Mouse (Mus musculus) adrenal gland, adult 2 months (tissue): ENCODE data around the gene Tspan4. TPM values are rescaled to one million over a fixed set of nuclear protein-coding genes. Genes with fewer than 3 reads are reported as not detected.

ENCODE experiments used
- DNase-seq: peaks from one replicate; pipeline ENCODE4 v3.0.0; 2021
- long read RNA-seq: library from polyadenylated mRNA; stranded (forward); transcript quantifications from one replicate; pipeline ENCODE4 v2.0.0, GENCODE M21; 2021
- polyA plus RNA-seq: library from polyadenylated mRNA; depleted of rRNA; stranded (reverse); fragments of >200 nt; gene quantifications from 2 replicates; pipeline ENCODE4 v1.2.3, GENCODE M21; 2012; rRNA removed
- total RNA-seq, 2 experiments: library from RNA; stranded (reverse); gene quantifications; 2 replicates each; pipeline ENCODE4 v1.2.3; 2021

Tspan4 gene
- total RNA-seq (100 to 1,000 TPM in 1 of 2 experiments, 10 to 100 TPM in 1; 47.8 to 125 TPM), polyA plus RNA-seq (227 and 256 TPM in 2 replicates)
- long read RNA-seq, transcript Tspan4-202 (8 exons, 1,281 nt), result minor isoform, 34 of 137 reads
- long read RNA-seq, transcript Tspan4-201 (8 exons, 1,466 nt), result major isoform, 84 of 137 reads
- long read RNA-seq, partial matches to known transcripts, result 9 of 137 reads
- long read RNA-seq, other reads (novel, unspliced or antisense), result 10 of 137 reads

GRCm38 (mm10) chr7:141475011-141475804 is at the start of gene Tspan4, which contains the start of gene Polr2l:
Gene Tspan4, plus strand, starts transcription at chr7:141475240.
Gene Polr2l, minus strand, starts transcription at chr7:141475132.
- peak; percentile 92 for DNase-seq

DNA sequence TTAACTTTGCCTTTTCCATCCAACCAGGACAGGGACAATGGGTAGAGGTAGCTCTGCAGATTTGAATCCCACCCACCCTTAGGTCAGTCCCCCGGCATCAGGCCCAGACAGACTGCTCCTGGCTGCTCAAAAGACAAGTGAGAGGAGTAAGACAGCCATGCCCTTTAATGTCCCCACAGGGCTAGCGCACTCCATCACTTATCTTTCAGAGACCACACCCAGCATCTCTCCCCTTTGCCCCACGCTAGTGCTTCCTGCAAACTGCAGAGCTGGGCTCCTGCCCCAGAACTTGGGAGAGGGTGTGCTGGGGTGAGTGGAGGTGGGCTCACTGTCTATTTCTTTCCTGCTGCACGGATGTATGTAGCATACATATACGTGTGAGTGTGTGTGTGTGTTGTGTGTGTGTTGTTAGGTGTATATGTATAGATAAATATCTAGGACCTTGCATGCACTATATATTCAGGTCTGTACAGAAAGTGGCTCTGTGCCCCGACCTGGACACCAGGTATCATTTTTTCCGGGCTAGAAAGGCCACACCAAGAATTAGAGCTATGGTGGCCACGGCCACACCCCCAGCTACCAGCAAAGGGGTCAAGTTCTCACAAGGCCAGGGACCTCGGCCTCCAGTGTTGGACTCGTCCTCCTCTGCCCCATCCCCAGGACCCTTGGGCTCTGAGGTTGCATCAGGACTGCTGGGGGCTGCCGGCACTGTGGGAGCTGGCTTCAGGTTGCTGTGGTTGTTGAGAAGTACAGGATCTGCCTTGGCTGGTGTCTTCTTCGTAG is 47.9 kb upstream of the Tspan4 start:
- no peak for DNase-seq

- DNase-seq, result no peak
Observed at GRCm38 (mm10) chr7:141428701-141429100, 46.3 kb upstream of the Tspan4 start.

DNA sequence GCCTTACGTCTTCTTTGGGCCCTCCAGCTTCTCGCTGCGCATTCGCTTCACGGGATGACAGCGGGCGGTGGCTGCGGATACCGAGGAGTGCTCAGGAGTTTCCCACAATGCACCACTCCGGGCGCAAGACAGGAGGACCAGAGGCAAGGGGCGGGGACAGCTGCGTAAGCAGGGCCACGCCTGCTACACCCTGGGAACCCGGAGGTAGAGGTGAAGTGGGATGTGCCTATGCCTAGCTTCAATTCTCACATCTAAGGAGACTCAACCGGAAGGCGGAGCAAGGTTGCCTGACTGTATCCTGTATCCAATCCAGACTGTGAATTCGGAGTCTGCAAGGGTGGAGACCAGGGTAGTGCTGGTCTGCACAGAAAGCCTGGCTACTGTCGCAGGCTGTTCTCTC is 45.7 kb upstream of the Tspan4 start, which contains the start of gene Cend1:
Cend1 (minus strand) TSS at position 182 of the 400 bp plus-strand sequence.
- DNase-seq, result peak; percentile 69

- peak; percentile 75 for DNase-seq
Observed at GRCm38 (mm10) chr7:141429840-141430584, 45.0 kb upstream of the Tspan4 start.

- DNase-seq, result no peak
Observed at GRCm38 (mm10) chr7:141430585-141431240, 44.3 kb upstream of the Tspan4 start.

DNA sequence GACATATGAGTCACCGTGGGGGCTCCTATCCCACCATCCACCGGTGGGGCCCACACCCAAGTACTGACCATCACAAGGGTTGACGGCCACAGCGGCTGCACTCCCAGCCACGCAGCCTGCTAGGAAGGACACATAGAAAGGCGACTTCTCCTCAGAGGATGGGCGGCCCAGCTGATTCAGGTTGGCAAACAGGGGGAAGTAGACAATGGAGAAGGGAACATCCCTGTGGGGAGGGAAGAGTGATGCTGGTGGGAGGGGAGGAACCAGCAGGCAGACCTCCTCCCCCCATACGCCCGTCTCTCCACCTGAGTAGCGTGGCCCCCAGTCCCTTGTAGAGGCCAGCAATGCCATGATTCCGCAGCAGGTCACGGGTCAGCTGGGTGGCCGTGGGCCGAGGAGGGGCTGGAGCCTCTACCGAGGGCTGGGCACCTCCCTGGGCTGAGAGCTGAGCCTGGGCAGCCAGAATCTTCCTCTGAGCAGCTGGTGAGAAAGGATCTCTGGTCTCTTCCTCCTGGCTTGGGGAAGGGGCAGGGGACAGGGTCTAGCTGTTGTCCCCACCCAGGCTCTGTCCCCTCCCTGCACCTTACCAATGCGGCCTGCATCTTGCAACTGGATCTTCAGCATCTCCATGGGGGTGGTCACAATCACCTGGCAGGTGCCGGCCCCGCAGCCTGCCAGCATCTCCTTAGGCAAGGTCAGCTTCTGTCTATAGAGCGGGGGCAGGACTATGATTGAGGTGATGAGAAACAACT is 43.4 kb upstream of the Tspan4 start:
- no peak for DNase-seq

DNA sequence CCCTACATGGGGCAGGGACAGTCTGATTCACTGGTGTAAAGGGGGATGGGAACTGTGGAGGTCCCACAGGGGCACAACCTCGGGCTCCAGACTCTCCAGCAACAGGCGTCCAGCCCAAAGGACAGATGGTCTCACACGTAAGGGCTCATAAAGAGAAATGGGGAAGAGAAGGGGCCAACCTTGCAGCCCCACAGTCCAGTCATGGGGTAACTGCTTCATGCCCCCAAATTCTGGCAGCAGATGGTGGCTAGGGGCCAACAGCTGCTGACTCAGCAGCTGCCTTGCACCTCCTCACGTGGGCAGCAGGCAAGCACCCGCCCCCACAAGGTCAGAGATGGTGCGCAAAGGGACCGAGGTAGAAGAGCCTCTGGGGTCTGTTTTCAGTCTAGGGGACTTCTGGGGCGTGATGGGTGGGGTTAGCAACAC is 42.8 kb upstream of the Tspan4 start:
- peak; percentile 92 for DNase-seq

DNA sequence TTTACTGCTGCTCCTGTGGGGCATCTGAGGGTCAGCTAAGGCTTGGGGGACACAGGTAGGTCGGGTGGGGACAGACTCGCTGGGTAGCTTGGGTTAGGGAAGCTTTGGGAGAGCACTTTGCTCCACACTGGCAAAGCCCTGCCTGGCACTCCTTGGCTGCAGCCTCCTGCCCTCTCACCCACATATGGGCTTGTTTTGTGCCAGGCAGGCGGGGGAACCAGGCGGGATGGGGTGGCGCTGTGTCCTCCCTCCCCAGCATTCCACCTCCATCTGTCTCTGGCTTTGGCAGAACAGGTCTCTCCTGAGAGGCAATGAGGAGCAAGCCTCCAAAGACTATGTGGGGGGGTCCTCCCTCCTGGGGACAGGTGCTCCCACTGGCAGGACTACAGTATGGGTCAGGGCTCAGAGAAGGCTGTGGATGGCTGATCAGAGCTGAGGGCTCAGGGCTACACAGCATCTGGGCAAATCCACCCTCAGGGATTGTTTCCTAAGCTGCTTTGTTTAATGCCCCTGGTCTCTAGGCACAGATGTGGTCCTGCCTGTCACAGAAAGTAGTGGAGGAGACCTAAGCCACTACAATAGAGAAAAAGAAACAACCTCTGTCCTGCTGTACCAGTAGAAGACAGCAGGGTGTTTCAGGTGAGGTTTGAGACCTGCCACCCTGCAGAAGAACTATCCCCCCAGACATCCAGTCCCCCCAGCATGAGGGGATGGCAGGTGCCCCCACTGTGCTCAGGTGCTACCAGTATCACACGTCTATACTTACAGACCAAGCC is 42.1 kb upstream of the Tspan4 start:
- DNase-seq, result peak; percentile 89

- DNase-seq, result no peak
Observed at GRCm38 (mm10) chr7:141433517-141434400, 41.3 kb upstream of the Tspan4 start.

DNA sequence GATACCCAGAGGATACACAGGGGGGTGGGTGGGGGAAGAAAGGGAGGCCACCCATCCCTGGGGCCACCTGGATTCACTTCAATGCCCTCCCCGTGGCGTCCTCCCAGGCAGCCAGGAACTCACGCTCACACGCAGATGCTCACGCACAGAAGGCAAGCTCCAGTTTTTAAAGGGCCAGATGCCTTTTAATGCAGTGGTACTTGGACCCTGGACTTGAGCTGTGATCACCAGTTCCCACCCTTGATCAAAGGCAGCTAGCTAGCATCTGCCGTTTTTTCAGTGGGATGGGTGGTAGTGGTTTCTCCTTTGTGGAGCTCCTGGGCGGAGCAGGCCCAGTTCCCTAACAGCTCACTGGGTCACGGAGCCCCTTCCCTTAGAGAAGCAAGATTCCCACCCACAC is 40.6 kb upstream of the Tspan4 start:
- peak; percentile 72 for DNase-seq

DNA sequence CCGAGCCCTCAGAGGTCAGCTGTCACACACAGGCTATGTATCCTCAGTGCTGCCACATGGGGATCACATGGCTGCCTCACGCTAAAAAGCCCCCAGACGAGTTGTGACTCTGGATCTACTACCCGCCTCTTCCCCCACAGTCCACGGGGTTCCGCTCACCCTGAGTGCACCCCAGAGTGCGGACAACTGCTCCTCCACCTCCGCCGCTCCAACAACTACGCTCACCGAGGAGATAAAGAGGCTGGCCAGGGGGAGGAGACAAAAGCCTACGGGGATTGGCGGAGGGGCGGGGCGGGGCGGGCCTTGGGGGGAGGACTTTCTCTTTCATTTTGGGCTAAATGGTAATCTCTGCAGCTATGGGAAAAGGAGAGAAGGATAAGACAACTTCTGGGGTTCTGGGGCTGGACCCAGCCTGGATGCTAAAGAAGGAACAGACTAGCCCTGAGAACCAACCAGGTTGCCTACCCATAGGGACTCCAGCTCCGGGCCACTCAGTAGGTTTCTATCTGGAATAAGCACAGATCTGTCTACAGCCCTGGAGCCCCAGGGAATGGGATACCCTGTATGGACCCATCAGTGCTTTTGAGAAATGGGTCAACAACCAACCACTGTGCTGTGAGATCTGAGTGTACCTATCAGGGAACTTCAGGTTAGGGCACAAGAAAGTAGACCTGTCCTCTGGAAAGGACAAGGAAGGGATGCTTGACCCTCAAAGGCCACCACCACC is 39.7 kb upstream of the Tspan4 start:
- DNase-seq, result peak; percentile 85

DNA sequence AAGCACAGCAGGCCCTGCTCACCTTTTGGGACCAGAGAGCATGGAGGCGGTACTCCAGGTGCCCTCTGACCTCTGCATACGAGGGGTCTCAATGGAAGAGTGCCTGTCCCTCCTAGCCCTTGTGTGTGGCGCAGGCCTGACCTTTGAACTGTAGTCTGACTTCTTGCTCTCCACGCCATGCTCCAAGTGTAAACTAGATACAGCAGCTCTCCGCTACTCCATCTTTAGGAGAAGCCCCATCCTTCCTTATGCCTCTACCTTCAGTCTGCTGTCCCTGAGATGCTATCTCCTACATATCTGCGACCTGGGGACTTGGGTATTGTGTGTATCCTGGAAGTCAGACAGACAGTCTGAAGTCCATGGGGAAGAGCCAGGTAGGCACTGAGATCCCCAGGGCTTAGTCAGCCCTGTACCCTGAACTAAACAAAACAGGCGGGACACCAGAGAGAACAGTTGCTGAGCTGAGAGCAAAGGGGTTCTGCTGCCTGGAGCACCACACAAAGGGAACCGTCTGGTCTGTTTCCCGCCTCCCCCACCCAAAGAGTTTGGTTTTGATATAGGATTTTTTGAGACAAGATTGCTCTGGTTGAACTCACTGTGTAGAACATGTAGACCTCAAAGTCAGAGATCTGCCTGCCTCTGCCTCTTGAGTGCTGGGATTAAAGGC is 39.1 kb upstream of the Tspan4 start:
- no peak for DNase-seq

DNA sequence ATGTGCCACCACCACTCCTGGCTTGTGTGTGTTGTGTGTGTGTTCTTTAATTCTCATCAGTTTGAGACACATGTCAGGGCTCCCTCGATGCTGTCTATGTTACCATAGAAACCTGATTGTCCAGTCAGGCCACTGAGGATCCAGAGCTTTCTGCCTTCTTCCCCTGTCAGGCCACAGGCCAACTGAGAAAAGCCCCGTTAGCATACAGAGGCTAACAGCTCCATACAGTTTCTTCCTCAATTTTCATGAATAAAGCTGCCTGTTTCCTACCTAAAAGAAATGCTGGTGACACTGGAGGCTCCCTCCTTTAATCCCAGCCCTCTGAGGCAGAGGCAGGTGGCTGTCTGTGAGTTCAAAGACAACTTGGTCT is 38.5 kb upstream of the Tspan4 start:
- DNase-seq, result no peak

DNA sequence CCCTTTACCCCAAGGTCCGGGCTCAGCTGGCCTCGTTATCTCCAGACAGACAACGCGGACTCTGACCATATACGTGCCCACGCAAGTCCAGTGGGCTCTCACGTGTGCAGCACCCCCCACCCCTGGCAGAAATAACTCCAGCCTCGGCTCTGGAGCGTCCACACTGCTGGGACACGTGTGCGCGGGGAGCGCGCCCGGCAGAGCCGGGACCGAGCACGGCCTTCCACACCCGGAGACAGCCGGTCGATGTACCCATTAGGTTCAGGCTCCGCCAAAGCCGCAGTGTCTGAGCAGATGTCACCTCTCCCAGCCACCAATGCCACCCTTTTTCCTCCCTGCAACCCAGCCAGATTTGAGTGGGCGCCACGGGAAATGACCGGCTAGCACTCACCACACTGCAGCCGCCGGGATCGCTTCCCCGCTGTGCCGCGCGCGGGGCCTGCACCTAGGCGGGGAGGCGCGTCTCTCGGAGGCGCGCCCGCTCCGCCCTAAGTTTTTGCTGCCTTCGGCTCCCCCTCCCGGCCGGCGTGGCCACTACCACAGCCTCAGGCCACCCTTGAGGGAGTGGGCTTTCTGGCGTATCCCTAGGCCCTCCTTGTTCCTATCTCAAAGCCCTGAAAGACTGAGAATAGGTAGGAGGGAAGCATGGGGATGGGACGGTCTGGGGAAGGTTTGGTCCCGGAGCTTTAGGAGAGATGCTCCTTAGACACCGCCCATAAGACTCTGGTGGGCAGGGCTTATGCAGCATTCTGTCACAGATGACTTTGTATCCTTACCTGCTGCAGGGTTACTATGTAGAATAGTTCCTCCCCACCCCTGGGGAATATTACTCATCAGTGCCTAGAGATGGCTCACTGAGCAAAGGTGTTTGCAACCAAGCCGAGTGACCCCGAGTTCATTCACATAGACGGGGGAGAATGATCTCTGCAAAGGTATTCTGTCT is 37.6 kb upstream of the Tspan4 start, which contains the start of gene Slc25a22:
Slc25a22 (minus strand) TSS at position 715 of the 943 bp plus-strand sequence.
- peak; percentile 92 for DNase-seq
